ENCODE assay signal across 9 mouse cellular contexts in genomic region chr7:38230285-38230684, GRCm38 (mm10). TPM values are rescaled to one million over a fixed set of nuclear protein-coding genes. Genes with fewer than 3 reads are reported as not detected.
DNase-seq lines count a peak whose midpoint lies in the region; ATAC-seq and TF ChIP-seq lines count a peak whose summit lies in the region.
"Had no signal": no experiment of that assay in that cellular context is flagged by ENCODE, and none has a peak within 500 bp of the region (broad histone marks: within the 10 kb centered on the region; RNA-seq: fewer than 3 reads in every experiment).

No protein-coding gene starts in this region.

- no peaks in the 10 kb centered on the region for H3K36me3 ChIP-seq in liver, postnatal 0 days (replicated peaks; ENCODE audit: insufficient read depth, low read length)
- no peaks in the 10 kb centered on the region for H3K36me3 ChIP-seq in hindbrain, embryonic 12.5 days

- ATAC-seq in liver, postnatal 0 days: no peak
- ATAC-seq in hindbrain, embryonic 12.5 days (ENCODE audit: low FRiP score): no peak
- ATAC-seq: inflammation-experienced regulatory T-cells, adult 6 months had no signal

- 34% methylated on average over 8 of the region's 8 CpGs for WGBS in liver, postnatal 0 days (ENCODE audit: insufficient replicate concordance)
- WGBS in hindbrain, embryonic 12.5 days: 22% methylated on average over 8 of the region's 8 CpGs

- H3K9ac ChIP-seq in liver, postnatal 0 days (replicated peaks): no peak overlapping the region
- H3K9ac ChIP-seq in hindbrain, embryonic 12.5 days: no peak overlapping the region

- peaks cover 6% of the 10 kb centered on the region for H3K4me1 ChIP-seq in liver, postnatal 0 days (ENCODE audit: insufficient read depth)
- H3K4me1 ChIP-seq in hindbrain, embryonic 12.5 days: peaks cover 7% of the 10 kb centered on the region; the same call in 1 of the 2 replicates

- H3K4me2 ChIP-seq in liver, postnatal 0 days (ENCODE audit: low read depth, low read length): no peak overlapping the region
- H3K4me2 ChIP-seq in hindbrain, embryonic 12.5 days (replicated peaks): no peak overlapping the region

- no peaks in the 10 kb centered on the region for H3K9me3 ChIP-seq in liver, postnatal 0 days (ENCODE audit: low read length)
- H3K9me3 ChIP-seq in hindbrain, embryonic 12.5 days (replicated peaks): no peaks in the 10 kb centered on the region

- no peak overlapping the region for H3K4me3 ChIP-seq in liver, postnatal 0 days (ENCODE audit: low read depth, low read length)
- no peak overlapping the region for H3K4me3 ChIP-seq in hindbrain, embryonic 12.5 days

- TF ChIP-seq EP300 in liver, postnatal 0 days (IDR thresholded peaks at IDR 0.05; ENCODE audit: low read depth): no peak

- no peak for TF ChIP-seq CTCF in liver, postnatal 0 days (IDR thresholded peaks at IDR 0.05; ENCODE audit: low read depth)

- DNase-seq in adrenal gland, adult 2 months: peak; percentile 20
- no peak for DNase-seq in adrenal gland, postnatal 4 days (ENCODE audit: low spot score in 2 of 2)
- no peak for DNase-seq in liver, postnatal 0 days
- DNase-seq in liver: no peak
- peak; percentile 85 for DNase-seq in fibroblast of lung, adult 2 months (ENCODE audit: low read depth)
- DNase-seq in kidney, postnatal 4 days: peak; percentile 34 to 48
- no peak for DNase-seq in layer of hippocampus, adult 11-12 months (ENCODE audit: low spot score)

- H3K27ac ChIP-seq in liver, postnatal 0 days (ENCODE audit: low read depth): peak overlapping the region; percentile 19; the same call in 1 of the 2 replicates
- H3K27ac ChIP-seq in hindbrain, embryonic 12.5 days: no peak overlapping the region

- H3K27me3 ChIP-seq in liver, postnatal 0 days (ENCODE audit: insufficient read depth, low read length): no peaks in the 10 kb centered on the region
- H3K27me3 ChIP-seq in hindbrain, embryonic 12.5 days: peaks cover 6% of the 10 kb centered on the region; the same call in 1 of the 2 replicates

RNA-seq across cellular contexts. Expression of gene Plekhf1, which starts 2.5 kb away (rescaled TPM):
- 1 to 10 TPM; 2.7 to 3.7 TPM for total RNA-seq in adrenal gland, adult 2 months (2021)
- 2.3 and 2.5 TPM in 2 replicates for polyA plus RNA-seq in adrenal gland, adult 2 months (2012; rRNA removed)
- 1 to 10 TPM; 2.7 to 3.0 TPM for total RNA-seq in adrenal gland, postnatal 4 days (2021)
- 0.57 and 0.58 TPM in 2 replicates for polyA plus RNA-seq in liver, postnatal 0 days (2015; fragmentation: Nextera tagmentation; extraction: Ambion mirVana)
- 1.8 and 2.1 TPM in 2 replicates for polyA plus RNA-seq in hindbrain, embryonic 12.5 days (2016; fragmentation: Nextera tagmentation; extraction: Ambion mirVana)

RNA-seq across cellular contexts. Expression of gene Pop4, which starts 40.9 kb away (rescaled TPM):
- total RNA-seq in adrenal gland, adult 2 months (2021): 10 to 100 TPM; 40.7 to 49.3 TPM
- polyA plus RNA-seq in adrenal gland, adult 2 months (2012; rRNA removed): 10.0 and 10.7 TPM in 2 replicates
- total RNA-seq in adrenal gland, postnatal 4 days (2021): 10 to 100 TPM; 58.8 to 62.7 TPM
- polyA plus RNA-seq in liver, postnatal 0 days (2015; fragmentation: Nextera tagmentation; extraction: Ambion mirVana): 10.7 and 11.2 TPM in 2 replicates
- polyA plus RNA-seq in hindbrain, embryonic 12.5 days (2016; fragmentation: Nextera tagmentation; extraction: Ambion mirVana): 79.8 and 80.1 TPM in 2 replicates

RNA-seq across cellular contexts. Expression of gene 1600014C10Rik, which starts 47.3 kb away (rescaled TPM):
- 10 to 100 TPM; 37.8 to 40.5 TPM for total RNA-seq in adrenal gland, adult 2 months (2021)
- polyA plus RNA-seq in adrenal gland, adult 2 months (2012; rRNA removed): 18.5 and 18.7 TPM in 2 replicates
- 10 to 100 TPM; 22.0 to 36.5 TPM for total RNA-seq in adrenal gland, postnatal 4 days (2021)
- polyA plus RNA-seq in liver, postnatal 0 days (2015; fragmentation: Nextera tagmentation; extraction: Ambion mirVana): 76.6 and 78.1 TPM in 2 replicates
- polyA plus RNA-seq in hindbrain, embryonic 12.5 days (2016; fragmentation: Nextera tagmentation; extraction: Ambion mirVana): 21.4 and 22.3 TPM in 2 replicates

Comparison
In these comparisons a context has a peak if more than half of its experiments do, and no peak if none do; other contexts are left out.
1. DNase-seq: peak in adrenal gland, adult 2 months (single experiment), fibroblast of lung, adult 2 months (single experiment) and kidney, postnatal 4 days (2 of 2); none in adrenal gland, postnatal 4 days (0 of 2), liver, postnatal 0 days (single experiment), liver (single experiment) and layer of hippocampus, adult 11-12 months (single experiment).